Mouse (Mus musculus): ENCODE data around the gene Ppil3. TPM values are rescaled to one million over a fixed set of nuclear protein-coding genes. Genes with fewer than 3 reads are reported as not detected.

Ppil3 gene
- 26.5 and 35.0 TPM in 2 replicates for total RNA-seq (2021)
- long read RNA-seq, experiment 1, transcript Ppil3-203 (7 exons, 1,033 nt), result major isoform, 5 of 20 reads
- long read RNA-seq, experiment 1, partial matches to known transcripts, result 1 of 20 reads
- long read RNA-seq, experiment 1, other reads (novel, unspliced or antisense), result 10 of 20 reads
- long read RNA-seq, experiment 2, transcript Ppil3-203 (7 exons, 1,033 nt), result major isoform, 5 of 17 reads
- long read RNA-seq, experiment 2, partial matches to known transcripts, result 4 of 17 reads
- long read RNA-seq, experiment 2, other reads (novel, unspliced or antisense), result 5 of 17 reads

DNA sequence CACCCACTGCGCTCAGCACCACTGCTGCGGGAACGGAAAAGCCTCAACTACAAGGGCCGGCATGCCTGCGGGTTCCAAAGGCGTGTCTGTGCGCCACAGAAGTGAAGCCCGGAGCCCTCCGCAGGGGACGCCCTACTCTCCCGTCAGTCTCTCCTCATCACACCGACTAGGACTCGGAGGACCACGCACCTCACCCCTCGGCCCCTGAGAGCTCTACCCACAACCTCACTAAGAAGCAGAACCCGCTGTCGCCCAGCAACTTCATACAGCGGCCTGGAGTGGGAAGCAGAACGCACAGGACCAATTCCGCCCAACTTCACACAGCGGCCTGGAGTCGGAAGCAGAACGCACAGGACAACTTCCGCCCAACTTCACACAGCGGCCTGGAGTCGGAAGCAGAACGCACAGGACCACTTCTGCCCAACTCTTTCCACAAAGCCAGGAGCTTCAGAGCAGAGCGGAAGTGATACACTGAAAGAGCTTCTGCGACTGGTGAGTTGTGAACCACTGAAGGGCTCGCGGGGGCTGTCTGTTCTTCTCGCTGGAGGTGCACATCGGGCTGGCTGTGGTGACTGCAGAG is at the start of gene Ppil3, which contains the start of gene Nif3l1:
Gene Ppil3, minus strand, starts transcription at position 344 of the 580 bp plus-strand sequence.
Gene Nif3l1, plus strand, starts transcription at position 9 of the 580 bp plus-strand sequence.
- peak; percentile 91 for DNase-seq

DNA sequence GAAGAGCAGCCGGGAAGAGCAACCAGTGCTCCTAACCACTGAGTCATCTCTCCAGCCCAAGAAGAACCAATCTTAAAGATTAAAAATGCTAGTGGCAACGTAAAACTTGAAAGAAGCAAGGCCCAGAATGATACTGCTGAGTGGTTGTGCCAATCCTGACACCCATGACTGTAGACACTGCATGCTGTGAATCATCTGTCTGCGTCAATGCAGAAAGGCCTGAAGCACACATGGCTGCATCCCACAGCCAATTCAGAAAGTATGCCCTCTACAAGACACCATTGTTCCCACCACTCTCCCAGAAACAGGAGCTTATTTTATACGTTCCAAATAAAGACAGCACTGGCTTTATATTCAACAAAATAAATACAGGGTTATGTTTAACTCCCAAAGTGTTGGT is 37.4 kb upstream of the Ppil3 start:
- DNase-seq, result no peak

DNA sequence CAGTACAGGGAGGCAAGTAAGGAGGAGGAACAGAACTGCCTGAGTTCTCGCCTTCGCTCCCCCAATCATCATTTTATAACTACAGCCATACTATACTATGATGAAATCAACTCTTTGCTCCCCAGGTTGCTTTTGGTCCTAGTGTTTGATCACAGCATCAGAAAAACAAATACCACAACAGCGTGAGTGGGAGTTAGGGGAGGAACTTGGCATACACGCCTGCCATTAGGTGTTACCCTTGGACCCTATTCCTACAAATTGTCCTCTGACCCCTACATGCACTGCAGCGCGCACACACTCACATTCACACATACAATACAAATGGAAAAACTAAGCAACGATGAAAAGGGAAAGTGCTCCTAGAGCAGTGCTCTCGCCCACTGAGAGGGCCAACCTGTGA is 30.4 kb upstream of the Ppil3 start:
- DNase-seq, result no peak

DNA sequence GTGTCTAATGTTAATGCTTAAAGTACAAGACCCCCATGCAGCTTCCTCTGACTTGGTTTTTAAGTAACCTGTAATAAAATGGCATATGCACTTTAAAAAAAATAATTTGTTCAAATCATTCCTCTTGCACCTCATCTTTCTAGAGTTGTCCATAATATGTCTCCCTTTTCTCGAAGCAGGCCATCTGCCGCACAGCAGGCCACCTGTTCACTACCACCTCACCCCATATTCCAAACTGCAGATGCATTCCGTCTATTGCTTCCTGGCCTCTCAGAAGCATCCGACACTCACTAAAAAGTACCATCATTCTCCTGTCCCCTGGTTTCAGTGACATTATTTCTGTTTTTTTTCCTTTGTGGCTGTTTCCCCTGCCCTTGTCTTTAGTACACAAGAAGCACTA is 20.3 kb upstream of the Ppil3 start:
- no peak for DNase-seq

DNA sequence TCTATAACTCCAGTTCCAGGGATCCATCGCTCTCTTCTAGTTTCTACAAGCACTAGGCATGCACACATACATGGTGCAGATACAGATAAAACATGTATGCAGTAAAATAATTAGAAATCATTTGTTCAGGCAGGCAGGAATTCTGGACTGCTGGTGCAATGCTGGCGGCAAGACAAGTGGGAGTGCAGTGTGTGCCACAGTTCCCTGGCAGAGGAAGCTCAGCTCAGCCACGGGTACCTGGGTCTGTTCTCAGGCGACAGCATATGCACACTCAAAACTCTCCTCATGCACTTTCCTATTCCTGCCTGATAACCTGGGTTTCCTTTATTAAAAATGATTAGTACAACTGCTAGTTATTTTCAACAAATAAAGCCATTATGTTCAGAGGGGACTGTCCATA is 19.8 kb upstream of the Ppil3 start:
- no peak for DNase-seq

DNA sequence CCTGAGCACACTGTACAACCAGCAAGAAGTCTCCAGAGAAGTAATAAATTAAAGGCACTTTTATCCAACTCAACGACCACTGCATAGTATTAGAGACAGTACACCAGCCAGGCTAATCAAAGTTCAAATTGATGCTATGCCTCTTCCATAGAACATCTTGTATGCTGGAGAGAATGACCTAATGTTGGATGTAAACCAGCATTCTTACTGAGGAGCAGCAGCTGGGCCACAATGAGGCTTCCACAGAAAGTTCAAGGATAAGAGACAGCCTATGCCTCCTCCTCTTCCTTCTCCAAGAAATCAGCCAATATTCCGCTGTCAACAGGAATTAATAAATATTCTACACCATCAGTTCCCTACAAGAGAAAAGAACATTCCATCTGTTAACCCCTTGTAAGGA is 18.6 kb upstream of the Ppil3 start:
- DNase-seq, result no peak

DNA sequence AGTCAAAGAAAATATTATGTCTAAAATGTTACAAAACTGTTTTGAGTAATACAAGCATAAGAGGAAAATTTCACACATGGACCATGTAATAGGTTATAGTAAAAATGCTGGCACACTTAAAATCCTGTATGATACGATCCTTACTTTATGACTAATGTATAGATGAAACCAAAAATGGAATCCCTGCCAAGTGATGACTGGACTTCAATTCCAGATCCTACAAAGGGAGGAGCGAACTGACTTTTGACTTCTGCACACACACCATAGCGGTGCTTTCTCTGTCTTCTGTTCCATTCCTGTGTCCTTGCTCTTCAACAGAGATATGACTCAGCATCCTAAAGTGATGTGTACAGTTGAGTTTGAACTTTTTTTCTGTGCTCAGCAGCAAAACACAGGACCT is 15.3 kb upstream of the Ppil3 start:
- no peak for DNase-seq

DNA sequence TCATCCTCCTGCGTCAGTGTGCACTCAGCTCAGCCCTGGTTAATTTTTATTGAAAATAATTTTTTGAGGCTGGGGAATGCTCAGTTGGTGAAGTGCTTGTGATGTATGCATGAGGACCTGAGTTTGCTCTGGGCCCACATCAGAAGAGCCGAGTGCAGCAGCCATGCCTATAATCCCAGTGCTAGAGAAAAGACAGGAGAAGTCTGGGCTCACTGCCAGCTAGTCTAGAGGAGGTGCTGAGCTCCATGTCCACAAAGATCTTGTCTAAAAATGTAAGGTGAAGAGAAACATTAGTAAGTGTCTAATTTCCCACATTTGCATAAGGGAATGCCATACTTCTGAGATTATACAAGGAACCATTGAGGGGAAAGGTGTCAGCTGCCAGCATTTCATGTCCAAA is 13.6 kb upstream of the Ppil3 start:
- DNase-seq, result no peak

DNA sequence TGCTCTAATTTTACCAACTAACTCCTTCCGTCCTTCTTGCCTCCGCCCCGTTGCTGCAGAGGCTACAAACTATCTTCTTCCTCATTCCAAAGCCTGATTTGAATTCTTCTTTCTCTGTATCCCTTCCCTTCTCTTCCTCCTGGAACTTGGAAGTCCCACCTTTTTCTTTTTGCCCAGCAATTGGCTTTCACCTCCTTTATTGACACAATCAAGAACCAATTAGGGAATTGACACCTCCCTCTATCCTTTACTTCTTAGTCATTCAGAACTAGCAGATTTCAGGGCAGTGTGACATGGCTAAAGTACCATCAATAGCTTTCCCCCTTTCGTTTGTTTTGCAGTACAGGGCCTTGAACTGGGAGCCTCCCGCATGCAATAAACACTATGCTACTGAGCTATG is 12.9 kb upstream of the Ppil3 start:
- no peak for DNase-seq

DNA sequence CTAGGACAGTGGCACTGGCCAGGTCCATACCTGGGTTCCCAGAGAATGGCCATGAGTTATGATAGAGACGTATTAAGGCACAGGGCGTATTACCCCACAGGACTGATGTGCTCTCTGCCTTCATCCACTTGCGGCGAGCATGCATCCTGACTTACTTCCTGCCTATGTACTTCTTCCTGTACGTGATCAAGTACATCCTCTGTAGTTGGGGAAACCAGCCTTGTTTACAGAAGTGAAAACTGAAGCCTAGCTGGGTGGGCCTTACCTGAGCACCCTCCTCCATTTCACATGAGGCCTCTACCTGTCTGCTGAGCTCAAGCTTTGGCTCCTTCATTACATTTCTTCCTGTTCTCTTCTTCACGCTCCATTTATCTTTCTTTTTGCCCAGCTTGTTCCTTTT is 9.0 kb upstream of the Ppil3 start:
- no peak for DNase-seq

DNA sequence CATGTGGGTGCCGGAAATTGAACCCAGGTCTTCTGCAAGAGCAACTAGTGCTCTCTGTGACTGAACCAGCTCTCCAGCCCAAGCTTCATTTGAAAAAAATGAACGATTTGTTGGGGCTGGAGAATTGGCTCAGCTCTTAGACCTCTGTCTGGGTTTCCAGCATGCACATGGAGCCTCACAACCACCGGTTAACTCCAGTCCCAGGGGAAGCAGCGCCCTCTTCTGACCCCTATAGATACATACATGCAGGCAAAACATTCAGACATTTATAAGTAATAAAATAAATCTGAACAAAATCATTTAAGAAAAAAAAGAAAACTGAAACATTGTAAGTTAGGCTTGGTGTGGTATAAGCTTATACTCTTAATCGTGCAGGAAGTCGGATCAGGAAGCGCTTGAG is 3.1 kb upstream of the Ppil3 start:
- no peak for DNase-seq

DNA sequence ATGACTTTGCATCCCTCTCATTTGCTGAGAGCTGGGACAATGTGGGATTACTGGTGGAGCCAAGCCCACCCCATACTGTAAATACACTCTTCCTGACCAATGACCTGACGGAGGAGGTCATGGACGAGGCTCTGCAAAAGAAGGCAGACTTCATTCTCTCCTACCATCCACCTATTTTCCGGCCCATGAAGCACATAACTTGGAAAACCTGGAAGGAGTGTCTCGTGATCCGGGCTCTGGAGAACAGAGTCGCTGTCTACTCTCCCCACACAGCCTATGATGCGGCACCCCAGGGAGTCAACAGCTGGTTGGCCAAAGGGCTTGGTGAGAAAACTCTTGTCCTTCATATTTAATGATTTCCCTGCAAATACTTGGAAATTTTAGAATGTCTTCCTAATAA is 2.5 kb upstream of the Ppil3 start:
- DNase-seq, result no peak

DNA sequence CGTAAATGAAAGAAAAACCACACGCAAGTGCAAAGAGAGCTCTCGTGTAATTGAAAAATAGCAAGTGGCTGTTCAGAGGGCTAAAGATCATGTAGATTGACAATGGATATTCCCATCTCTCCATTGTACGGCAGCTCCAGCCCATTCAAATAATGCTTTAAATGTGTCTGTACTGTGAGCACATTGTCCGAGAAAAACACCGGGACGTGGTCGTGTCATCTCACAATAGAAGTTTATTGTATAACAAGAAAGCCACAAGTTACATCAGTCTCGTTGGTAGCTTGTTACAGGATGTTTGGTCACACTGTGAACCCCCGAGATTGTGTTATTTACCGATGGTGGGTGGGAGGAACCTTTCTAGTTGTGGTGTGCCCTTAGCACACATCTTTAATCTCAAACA is 575 bp upstream of the Ppil3 start:
- no peak for DNase-seq

DNA sequence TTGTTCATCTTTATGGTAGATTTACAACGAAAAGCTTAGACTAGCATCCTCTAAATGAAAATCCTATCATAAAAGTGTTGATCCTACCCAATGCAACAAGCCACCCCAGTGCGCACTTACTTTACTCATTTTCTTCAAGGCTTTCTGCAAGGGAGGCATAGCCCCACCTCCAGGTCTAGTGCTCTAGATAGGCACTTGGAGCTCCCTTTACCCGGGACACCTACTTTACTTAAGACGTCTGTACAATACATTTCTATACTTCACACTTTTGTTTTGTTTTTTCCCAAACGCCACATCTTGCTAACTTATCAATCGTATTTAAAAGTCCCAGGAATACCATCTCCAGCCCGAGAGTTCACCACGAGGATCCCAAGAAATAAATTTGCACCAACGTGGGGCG is 595 bp downstream of the Ppil3 start:
- no peak for DNase-seq

DNA sequence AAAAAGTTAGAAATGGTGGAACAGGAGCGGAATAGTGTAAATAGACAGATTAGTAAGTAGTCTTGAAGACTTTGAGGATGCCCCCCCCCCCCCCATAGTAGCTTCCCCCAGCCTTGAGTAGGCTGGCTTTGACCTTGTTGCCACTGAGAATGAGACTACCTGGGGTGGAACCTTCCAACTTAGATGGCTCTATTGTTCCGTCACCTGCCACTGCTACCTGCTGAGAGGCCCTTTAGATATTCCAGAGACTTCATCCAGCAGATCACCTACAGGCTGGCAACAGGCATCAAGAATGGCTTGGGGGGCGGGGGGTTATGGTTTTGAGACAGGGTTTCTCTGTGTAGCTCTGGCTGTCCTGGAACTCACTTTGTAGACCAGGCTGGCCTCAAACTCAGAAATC is 20.7 kb downstream of the Ppil3 start:
- no peak for DNase-seq

DNA sequence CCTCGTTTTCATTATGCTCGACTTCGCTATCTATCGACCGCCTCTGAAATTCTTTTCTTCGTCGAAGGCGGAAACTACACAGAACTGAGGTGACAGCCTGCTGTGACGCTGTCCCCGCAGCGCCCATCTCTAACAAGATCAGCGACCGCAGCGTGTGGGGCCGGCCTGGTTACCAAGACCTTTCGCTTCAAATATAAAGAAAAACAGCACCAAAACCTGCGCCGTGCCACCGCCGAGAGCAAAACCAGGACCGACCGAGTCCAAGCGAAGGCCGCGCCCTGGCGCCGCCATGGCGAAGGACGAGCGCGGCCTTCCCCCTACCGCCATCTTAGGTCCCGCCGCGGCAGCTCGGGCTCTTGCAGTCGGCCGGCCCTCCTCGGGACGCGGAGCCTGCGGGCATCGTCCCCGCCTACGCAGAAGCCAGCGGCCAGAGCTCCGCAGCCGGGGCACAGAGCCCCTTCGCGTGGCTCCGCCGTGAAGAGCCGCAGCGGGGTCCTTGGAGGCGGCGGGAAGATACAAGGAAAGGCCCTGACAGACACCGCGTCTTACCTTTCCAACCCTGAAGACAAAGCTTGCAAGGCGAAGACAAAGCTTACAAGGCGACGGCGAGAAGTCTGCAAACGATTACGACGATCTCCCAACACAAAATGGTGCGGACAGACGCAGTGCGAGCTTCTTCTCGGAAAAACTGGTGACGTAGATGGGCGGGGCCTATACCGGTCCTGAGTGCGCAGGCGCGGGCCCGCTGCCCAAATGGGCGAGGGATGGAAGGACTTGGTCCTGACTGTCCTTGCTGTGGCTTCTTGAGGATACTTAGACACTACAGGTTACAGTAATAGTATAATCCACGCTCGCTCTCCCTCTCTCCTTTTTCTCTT is 21.7 kb downstream of the Ppil3 start, which contains the start of gene Clk1:
Gene Clk1, minus strand, starts transcription at position 696 of the 878 bp plus-strand sequence.
- peak; percentile 99 for DNase-seq

DNA sequence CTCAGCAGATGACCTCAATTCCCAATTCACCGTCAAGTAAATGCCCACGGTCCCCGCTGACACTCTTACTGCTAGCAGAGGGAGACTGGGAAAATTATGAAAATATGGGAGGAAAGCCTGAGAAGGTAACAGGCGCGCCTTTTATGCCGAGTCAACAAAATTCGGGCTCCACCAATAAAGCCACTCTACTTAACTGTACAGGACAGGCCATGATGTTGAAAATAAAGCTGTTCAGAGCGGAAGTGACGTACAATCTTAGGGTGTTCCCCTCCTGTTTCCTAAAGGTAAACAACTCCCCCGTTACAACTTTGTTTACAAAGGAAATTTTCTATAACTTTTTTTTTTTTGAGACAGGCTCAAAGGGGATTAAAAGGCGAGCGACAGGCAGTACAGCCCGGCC is 22.4 kb downstream of the Ppil3 start:
- DNase-seq, result peak; percentile 50

DNA sequence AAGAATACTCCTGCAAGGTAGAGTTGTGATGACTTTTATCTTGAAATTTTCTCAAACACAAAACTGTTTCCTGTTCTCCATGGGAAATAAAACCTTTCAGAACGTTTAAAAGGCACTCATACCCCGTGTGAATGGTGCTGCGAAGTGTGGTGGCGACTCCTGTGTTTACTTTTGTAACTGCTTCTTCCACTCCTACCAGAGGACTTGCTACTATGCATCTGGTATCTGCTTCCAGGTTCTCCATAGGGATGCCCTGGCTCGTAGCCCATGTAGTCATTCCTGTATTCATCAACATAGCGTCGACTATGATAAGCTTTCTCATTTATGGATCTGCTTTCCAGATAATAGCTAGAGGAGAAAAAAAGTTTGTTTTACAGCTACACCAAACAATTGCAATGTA is 24.3 kb downstream of the Ppil3 start:
- no peak for DNase-seq

DNA sequence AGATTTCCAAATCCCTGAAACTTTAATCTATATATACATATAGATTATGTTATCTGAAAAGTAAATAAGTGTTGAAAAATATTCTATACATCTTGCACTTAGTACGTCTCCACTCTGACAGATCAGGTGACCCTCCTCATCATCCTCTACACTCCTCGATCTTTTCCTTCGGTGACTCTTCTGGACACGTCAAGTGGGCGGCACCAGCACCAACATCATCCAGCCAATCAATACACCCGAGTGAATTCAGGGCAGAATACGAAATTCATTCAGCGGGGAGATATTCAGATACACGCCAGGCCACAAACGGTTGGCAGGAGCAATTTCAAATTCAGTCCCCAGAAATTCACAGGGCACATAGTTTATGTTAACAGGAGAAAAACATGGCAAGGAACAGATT is 25.3 kb downstream of the Ppil3 start:
- no peak for DNase-seq

DNA sequence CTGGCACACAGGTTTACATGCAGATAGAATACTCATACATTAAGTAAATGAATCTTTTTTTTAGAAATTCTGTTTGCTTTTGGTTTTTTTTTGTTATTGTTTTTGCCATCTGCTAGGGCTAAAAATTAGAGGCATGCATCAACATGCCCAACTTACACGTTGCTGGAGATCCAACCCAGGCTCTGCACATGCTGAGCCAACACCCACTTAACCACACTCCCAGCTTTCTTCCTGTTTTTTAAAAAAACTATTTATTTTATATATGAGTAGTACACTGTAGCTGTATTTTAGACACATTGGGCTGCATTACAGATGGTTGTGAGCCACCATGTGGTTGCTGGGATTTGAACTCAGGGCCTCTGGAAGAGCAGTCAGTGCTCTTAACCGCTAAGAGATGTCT is 29.2 kb downstream of the Ppil3 start:
- DNase-seq, result no peak

DNA sequence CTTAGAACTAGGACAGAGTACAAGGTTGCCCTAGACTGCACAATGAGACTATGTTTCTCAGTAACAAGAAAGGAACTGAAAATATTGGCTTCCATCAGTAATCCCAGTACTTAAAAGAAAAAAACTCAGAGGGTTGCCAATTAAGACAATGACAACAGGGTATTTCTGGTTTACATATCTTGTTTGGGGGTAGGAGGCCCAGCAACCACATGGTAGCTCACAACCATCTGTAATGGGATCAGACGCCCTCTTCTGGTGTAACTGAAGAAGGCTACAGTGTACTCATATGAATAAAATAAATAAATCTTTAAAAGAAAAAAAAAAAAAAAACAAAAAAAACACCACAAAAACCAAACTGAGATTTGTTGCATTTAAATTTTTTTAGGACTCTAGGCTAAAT is 29.8 kb downstream of the Ppil3 start:
- no peak for DNase-seq

DNA sequence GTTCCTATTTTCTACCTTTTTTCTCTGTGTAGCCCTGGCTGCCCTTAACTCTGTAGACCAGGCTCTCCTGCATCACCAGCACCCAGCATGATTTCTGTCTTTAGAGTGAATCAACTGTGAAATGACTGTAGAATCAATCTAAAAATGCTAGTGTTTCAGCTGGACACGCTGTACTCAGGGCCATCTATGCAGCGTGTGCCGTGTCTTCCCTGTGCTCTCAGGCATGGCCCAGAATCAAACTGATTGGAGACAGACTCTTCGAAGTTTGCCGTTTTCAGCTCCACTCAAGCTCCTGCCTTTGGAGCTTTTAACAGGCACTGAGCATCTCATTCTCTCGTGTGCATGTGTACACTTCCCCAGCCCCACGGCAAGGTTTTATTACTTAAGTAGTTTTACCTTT is 34.5 kb downstream of the Ppil3 start:
- no peak for DNase-seq

DNA sequence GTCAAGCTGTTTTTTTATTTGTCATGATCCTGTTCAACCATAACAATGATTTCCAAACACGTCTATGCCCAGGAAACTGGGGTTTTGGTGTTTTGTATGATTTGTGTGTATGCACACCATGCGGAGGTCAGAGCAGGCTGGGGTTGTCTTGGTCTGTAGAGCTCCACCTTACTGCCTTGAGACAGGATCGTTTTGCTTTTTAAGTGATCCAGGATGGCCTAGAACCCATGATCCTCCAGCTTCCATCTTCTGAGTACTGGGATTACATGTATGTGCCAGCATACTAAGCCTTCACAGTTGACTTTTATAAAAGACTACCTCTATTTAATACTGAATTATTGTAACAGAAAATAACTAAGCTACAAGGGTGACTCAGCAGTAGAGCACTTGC is 35.1 kb downstream of the Ppil3 start:
- no peak for DNase-seq

All from adrenal gland, postnatal 14 days (tissue).